Mouse (Mus musculus): ENCODE results near the gene Evi5l. TPM values are rescaled to one million over a fixed set of nuclear protein-coding genes. Genes with fewer than 3 reads are reported as not detected.

Evi5l gene
- total RNA-seq, 1 experiment: 5.2 TPM

GRCm38 (mm10) chr8:4183409-4183808, 17.0 kb downstream of the Evi5l start:
- in situ Hi-C loops (cut with MboI; ENCODE audit: low sequenced_read_pairs in 2 of 2, unreplicated experiment in 2 of 2): no loop called here
- no peaks in the 10 kb centered on the region for H3K9me3 ChIP-seq (ENCODE audit: control insufficient read depth, insufficient read depth, low read depth, low read length)
- no peaks in the 10 kb centered on the region for H3K4me1 ChIP-seq (ENCODE audit: control insufficient read depth in 2 of 2, insufficient read depth in 2 of 2, low read length in 2 of 2, poor library complexity in 1 of 2)
- no peak for TF ChIP-seq MAFK (IDR thresholded peaks at IDR 0.05; ENCODE audit: insufficient read depth, low read depth, low read length)
- no peak for TF ChIP-seq ZNF384 (IDR thresholded peaks at IDR 0.05; ENCODE audit: low read depth, low read length)
- TF ChIP-seq HCFC1 (IDR thresholded peaks at IDR 0.05; ENCODE audit: borderline replicate concordance, insufficient read depth, low read length): no peak
- no peak for TF ChIP-seq CHD2 (IDR thresholded peaks at IDR 0.05; ENCODE audit: low read depth, low read length)
- no peak for TF ChIP-seq ZC3H11A (IDR thresholded peaks at IDR 0.05; ENCODE audit: borderline replicate concordance, low read depth, low read length)
- H3K36me3 ChIP-seq (ENCODE audit: control insufficient read depth, insufficient read depth, low read length, poor library complexity, severe bottlenecking): no peaks in the 10 kb centered on the region
- no peak for DNase-seq (ENCODE audit: low read depth, low spot score)
- H3K4me3 ChIP-seq (ENCODE audit: insufficient read depth in 1 of 2, low read depth in 1 of 2, low read length in 2 of 2, poor library complexity in 1 of 2, severe bottlenecking in 1 of 2): no peak overlapping the region
- H3K9ac ChIP-seq (ENCODE audit: insufficient read depth, low read depth, low read length, poor library complexity, severe bottlenecking): no peak overlapping the region
- H3K27ac ChIP-seq (ENCODE audit: insufficient read depth, low read depth, low read length, poor library complexity, severe bottlenecking): no peak overlapping the region

- H3K9ac ChIP-seq (ENCODE audit: insufficient read depth, low read depth, low read length, poor library complexity, severe bottlenecking): no peak overlapping the region
- no peaks in the 10 kb centered on the region for H3K4me1 ChIP-seq (ENCODE audit: control insufficient read depth in 2 of 2, insufficient read depth in 2 of 2, low read length in 2 of 2, poor library complexity in 1 of 2)
- H3K9me3 ChIP-seq (ENCODE audit: control insufficient read depth, insufficient read depth, low read depth, low read length): no peaks in the 10 kb centered on the region
- TF ChIP-seq ZC3H11A (IDR thresholded peaks at IDR 0.05; ENCODE audit: borderline replicate concordance, low read depth, low read length): no peak
- H3K36me3 ChIP-seq (ENCODE audit: control insufficient read depth, insufficient read depth, low read length, poor library complexity, severe bottlenecking): no peaks in the 10 kb centered on the region
- no peak overlapping the region for H3K4me3 ChIP-seq (ENCODE audit: insufficient read depth in 1 of 2, low read depth in 1 of 2, low read length in 2 of 2, poor library complexity in 1 of 2, severe bottlenecking in 1 of 2)
- no peak for DNase-seq (ENCODE audit: low read depth, low spot score)
- in situ Hi-C loops (cut with MboI; ENCODE audit: low sequenced_read_pairs in 2 of 2, unreplicated experiment in 2 of 2): no loop called here
- no peak overlapping the region for H3K27ac ChIP-seq (ENCODE audit: insufficient read depth, low read depth, low read length, poor library complexity, severe bottlenecking)
These were observed 19.8 kb downstream of the Evi5l start for GRCm38 (mm10) chr8:4186151-4186550.

GRCm38 (mm10) chr8:4188605-4189004, 22.2 kb downstream of the Evi5l start:
- no peak overlapping the region for H3K4me3 ChIP-seq (ENCODE audit: insufficient read depth in 1 of 2, low read depth in 1 of 2, low read length in 2 of 2, poor library complexity in 1 of 2, severe bottlenecking in 1 of 2)
- no peaks in the 10 kb centered on the region for H3K9me3 ChIP-seq (ENCODE audit: control insufficient read depth, insufficient read depth, low read depth, low read length)
- H3K36me3 ChIP-seq (ENCODE audit: control insufficient read depth, insufficient read depth, low read length, poor library complexity, severe bottlenecking): no peaks in the 10 kb centered on the region
- no peak for DNase-seq (ENCODE audit: low read depth, low spot score)
- in situ Hi-C loops (cut with MboI; ENCODE audit: low sequenced_read_pairs in 2 of 2, unreplicated experiment in 2 of 2): no loop called here
- no peak overlapping the region for H3K27ac ChIP-seq (ENCODE audit: insufficient read depth, low read depth, low read length, poor library complexity, severe bottlenecking)
- TF ChIP-seq HCFC1 (IDR thresholded peaks at IDR 0.05; ENCODE audit: borderline replicate concordance, insufficient read depth, low read length) (no peak), CHD2 (IDR thresholded peaks at IDR 0.05; ENCODE audit: low read depth, low read length) (no peak), MAFK (IDR thresholded peaks at IDR 0.05; ENCODE audit: insufficient read depth, low read depth, low read length) (no peak), ZNF384 (IDR thresholded peaks at IDR 0.05; ENCODE audit: low read depth, low read length) (no peak), ZC3H11A (IDR thresholded peaks at IDR 0.05; ENCODE audit: borderline replicate concordance, low read depth, low read length) (no peak)
- peaks cover 0 to 11% of the 10 kb centered on the region in 2 experiments; a peak in 2 of 4 replicates for H3K4me1 ChIP-seq (ENCODE audit: control insufficient read depth in 2 of 2, insufficient read depth in 2 of 2, low read length in 2 of 2, poor library complexity in 1 of 2)
- H3K9ac ChIP-seq (ENCODE audit: insufficient read depth, low read depth, low read length, poor library complexity, severe bottlenecking): no peak overlapping the region

- Histone ChIP-seq H3K27ac (ENCODE audit: insufficient read depth, low read depth, low read length, poor library complexity, severe bottlenecking) (no peak overlapping the region), H3K4me3 (ENCODE audit: insufficient read depth in 1 of 2, low read depth in 1 of 2, low read length in 2 of 2, poor library complexity in 1 of 2, severe bottlenecking in 1 of 2) (no peak overlapping the region), H3K4me1 (ENCODE audit: control insufficient read depth in 2 of 2, insufficient read depth in 2 of 2, low read length in 2 of 2, poor library complexity in 1 of 2) (peaks cover 0 to 13% of the 10 kb centered on the region in 2 experiments; a peak in 2 of 4 replicates), H3K36me3 (ENCODE audit: control insufficient read depth, insufficient read depth, low read length, poor library complexity, severe bottlenecking) (no peaks in the 10 kb centered on the region), H3K9me3 (ENCODE audit: control insufficient read depth, insufficient read depth, low read depth, low read length) (no peaks in the 10 kb centered on the region), H3K9ac (ENCODE audit: insufficient read depth, low read depth, low read length, poor library complexity, severe bottlenecking) (no peak overlapping the region)
- no peak for TF ChIP-seq ZC3H11A (IDR thresholded peaks at IDR 0.05; ENCODE audit: borderline replicate concordance, low read depth, low read length)
- no peak for TF ChIP-seq MAFK (IDR thresholded peaks at IDR 0.05; ENCODE audit: insufficient read depth, low read depth, low read length)
- no peak for TF ChIP-seq CHD2 (IDR thresholded peaks at IDR 0.05; ENCODE audit: low read depth, low read length)
- TF ChIP-seq HCFC1 (IDR thresholded peaks at IDR 0.05; ENCODE audit: borderline replicate concordance, insufficient read depth, low read length): no peak
- DNase-seq (ENCODE audit: low read depth, low spot score): no peak
- in situ Hi-C loops (cut with MboI; ENCODE audit: low sequenced_read_pairs in 2 of 2, unreplicated experiment in 2 of 2): no loop called here
These were observed 22.8 kb downstream of the Evi5l start for GRCm38 (mm10) chr8:4189031-4189722.

- in situ Hi-C loops (cut with MboI; ENCODE audit: low sequenced_read_pairs in 2 of 2, unreplicated experiment in 2 of 2): no loop called here
- DNase-seq (ENCODE audit: low read depth, low spot score): no peak
- H3K36me3 ChIP-seq (ENCODE audit: control insufficient read depth, insufficient read depth, low read length, poor library complexity, severe bottlenecking): no peaks in the 10 kb centered on the region
- TF ChIP-seq HCFC1 (IDR thresholded peaks at IDR 0.05; ENCODE audit: borderline replicate concordance, insufficient read depth, low read length) (no peak), CHD2 (IDR thresholded peaks at IDR 0.05; ENCODE audit: low read depth, low read length) (no peak), ZNF384 (IDR thresholded peaks at IDR 0.05; ENCODE audit: low read depth, low read length) (no peak), MAFK (IDR thresholded peaks at IDR 0.05; ENCODE audit: insufficient read depth, low read depth, low read length) (no peak), ZC3H11A (IDR thresholded peaks at IDR 0.05; ENCODE audit: borderline replicate concordance, low read depth, low read length) (no peak)
- no peaks in the 10 kb centered on the region for H3K9me3 ChIP-seq (ENCODE audit: control insufficient read depth, insufficient read depth, low read depth, low read length)
- no peak overlapping the region for H3K4me3 ChIP-seq (ENCODE audit: insufficient read depth in 1 of 2, low read depth in 1 of 2, low read length in 2 of 2, poor library complexity in 1 of 2, severe bottlenecking in 1 of 2)
- H3K9ac ChIP-seq (ENCODE audit: insufficient read depth, low read depth, low read length, poor library complexity, severe bottlenecking): no peak overlapping the region
- peaks cover 0 to 13% of the 10 kb centered on the region in 2 experiments; a peak in 2 of 4 replicates for H3K4me1 ChIP-seq (ENCODE audit: control insufficient read depth in 2 of 2, insufficient read depth in 2 of 2, low read length in 2 of 2, poor library complexity in 1 of 2)
- H3K27ac ChIP-seq (ENCODE audit: insufficient read depth, low read depth, low read length, poor library complexity, severe bottlenecking): no peak overlapping the region
These were observed 25.9 kb downstream of the Evi5l start for GRCm38 (mm10) chr8:4192305-4192704.

All from ES-E14 (cell line).